Mouse (Mus musculus) CH12.LX (cell line): ENCODE data around the gene Dapk1. TPM values are rescaled to one million over a fixed set of nuclear protein-coding genes. Genes with fewer than 3 reads are reported as not detected.

Experiments used
- DNase-seq: peaks from one replicate; pipeline ENCODE4 v3.0.0-alpha.2; 2013; ENCODE audit errors: extremely low read depth
- H3K27ac ChIP-seq: 2 replicates; pipeline ENCODE4 v1.5.1; 2012; ENCODE audit warnings: low read depth, mild to moderate bottlenecking, control low read depth, moderate library complexity; ENCODE audit not compliant: insufficient read depth
- H3K27me3 ChIP-seq: replicated peaks from 2 replicates; pipeline ENCODE3; 2012; ENCODE audit warnings: inconsistent platforms
- H3K36me3 ChIP-seq, 2 experiments: replicated peaks in 1 of 2; 2 replicates each; pipeline versions ENCODE3 to v1.6.1; 2012; ENCODE audit warnings: inconsistent platforms in 1 of 2, low read length in 1 of 2, mild to moderate bottlenecking in 1 of 2, mixed read lengths in 1 of 2, moderate library complexity in 1 of 2; ENCODE audit not compliant: control insufficient read depth in 1 of 2, insufficient read depth in 1 of 2
- H3K4me1 ChIP-seq, 2 experiments: 2 replicates each; pipeline ENCODE4 v1.6.1; 2012; ENCODE audit warnings: inconsistent platforms in 1 of 2, moderate library complexity in 1 of 2; ENCODE audit not compliant: insufficient read depth in 2 of 2, control insufficient read depth in 1 of 2
- H3K4me2 ChIP-seq: 2 replicates; pipeline ENCODE4 v1.6.1; 2012; ENCODE audit warnings: low read depth, mild to moderate bottlenecking, control low read depth; ENCODE audit not compliant: poor library complexity, insufficient read depth, severe bottlenecking
- H3K4me3 ChIP-seq, 3 experiments: fragments of 150-350 bp in 1 of 3; sonication (generic) in 1 of 3; replicated peaks in 1 of 3; 2 replicates each; pipeline versions ENCODE3 to v1.5.1; 2011 to 2012; ENCODE audit warnings: low read depth in 2 of 3, low read length in 2 of 3, mild to moderate bottlenecking in 2 of 3, moderate library complexity in 2 of 3, control low read depth in 1 of 3, improper control_type of control experiment in 1 of 3, inconsistent platforms in 1 of 3, mixed read lengths in 1 of 3; ENCODE audit not compliant: poor library complexity in 1 of 3
- H3K79me2 ChIP-seq: replicated peaks from 2 replicates; pipeline ENCODE4 v1.6.1; 2012; ENCODE audit warnings: mild to moderate bottlenecking, moderate library complexity; ENCODE audit not compliant: control insufficient read depth, poor library complexity, insufficient read depth, severe bottlenecking; ENCODE audit errors: extremely low read depth
- H3K9ac ChIP-seq: 2 replicates; pipeline ENCODE4 v1.6.1; 2012; ENCODE audit warnings: low read depth, mild to moderate bottlenecking, control low read depth, moderate library complexity; ENCODE audit not compliant: insufficient read depth
- H3K9me3 ChIP-seq: replicated peaks from 2 replicates; pipeline ENCODE3; 2012; ENCODE audit warnings: low read length, inconsistent platforms, mixed read lengths
- CHD1 ChIP-seq: IDR thresholded peaks from 2 replicates; pipeline ENCODE4 v1.6.1; 2012; ENCODE audit warnings: low read depth, low read length, improper control_type of control experiment, inconsistent platforms
- CTCF ChIP-seq, 2 experiments: IDR thresholded peaks in 1 of 2; conservative IDR thresholded peaks in 1 of 2; 2 replicates each; pipeline ENCODE4 v1.5.1; 2011 to 2012; ENCODE audit warnings: low read depth in 2 of 2, low read length in 2 of 2, improper control_type of control experiment in 1 of 2, inconsistent platforms in 1 of 2, mild to moderate bottlenecking in 1 of 2, moderate library complexity in 1 of 2
- IRF4 ChIP-seq: IDR thresholded peaks from 2 replicates; pipeline ENCODE4 v1.6.1; 2014; ENCODE audit warnings: low read depth, mild to moderate bottlenecking, inconsistent platforms, low read length, improper control_type of control experiment
- MAX ChIP-seq: IDR thresholded peaks from 2 replicates; pipeline ENCODE4 v1.6.1; 2011; ENCODE audit warnings: low read length, improper control_type of control experiment
- POLR2AphosphoS2 ChIP-seq: IDR thresholded peaks from 2 replicates; pipeline ENCODE4 v1.6.1; 2011; ENCODE audit warnings: low read depth, low read length, improper control_type of control experiment
- RAD21 ChIP-seq: IDR thresholded peaks from 2 replicates; pipeline ENCODE4 v1.6.1; 2011; ENCODE audit warnings: low read depth, mild to moderate bottlenecking, low read length, improper control_type of control experiment, moderate library complexity
- SMC3 ChIP-seq: IDR thresholded peaks from 2 replicates; pipeline ENCODE4 v1.6.1; 2011; ENCODE audit warnings: low read depth, low read length, improper control_type of control experiment
- TBP ChIP-seq: conservative IDR thresholded peaks from 2 replicates; pipeline ENCODE4 v1.6.1; 2011; ENCODE audit warnings: low read depth, low read length, improper control_type of control experiment
- UBTF ChIP-seq: IDR thresholded peaks from 2 replicates; pipeline ENCODE4 v1.6.1; 2012; ENCODE audit warnings: low read depth, mild to moderate bottlenecking, inconsistent platforms, low read length, improper control_type of control experiment, moderate library complexity
- ZKSCAN1 ChIP-seq: IDR thresholded peaks from 2 replicates; pipeline ENCODE4 v1.6.1; 2012; ENCODE audit warnings: low read depth, inconsistent platforms, low read length, improper control_type of control experiment, borderline replicate concordance
- dilution Hi-C: fragments of 300-500 bp; cut with MboI; formaldehyde crosslinking; loops from 2 replicates; pipeline ENCODE4 v1.14.3; 2020; ENCODE audit warnings: low sequenced_read_pairs; ENCODE audit not compliant: extremely low pct_unique_long_range_greater_than_20kb, extremely low pct_ligation_motif_present
- in situ Hi-C: fragments of 300-500 bp; cut with MboI; formaldehyde crosslinking; loops from 3 replicates; pipeline ENCODE4 v1.14.3; 2019; ENCODE audit warnings: low sequenced_read_pairs, low pct_ligation_motif_present, low pct_unique_long_range_greater_than_20kb, mixed read lengths
- polyA plus RNA-seq: library from polyadenylated mRNA; unstranded; fragments of >175 nt; gene quantifications from 2 replicates; pipeline ENCODE4 v1.2.1, GENCODE M21; 2012; ENCODE audit warnings: low read depth; ENCODE audit not compliant: insufficient read length
- total RNA-seq, 2 experiments: library from RNA; depleted of rRNA; stranded (reverse); fragments of 300-350 nt in 1 of 2; fragments of >200 nt in 1 of 2; gene quantifications; 2 replicates each; pipeline ENCODE4 v1.2.3; 2012 to 2014

Dapk1 gene
- total and polyA plus RNA-seq, 3 experiments = not detected

- no peak overlapping the region for H3K4me2 ChIP-seq
- peaks cover 95% of the 10 kb centered on the region for H3K9me3 ChIP-seq
- in situ Hi-C loops = no loop called here
- H3K79me2 ChIP-seq = no peaks in the 10 kb centered on the region
- H3K27me3 ChIP-seq = no peaks in the 10 kb centered on the region
- TF ChIP-seq TBP (no peak), SMC3 (no peak)
- TF ChIP-seq, all 38 proteins: peak for 0
- dilution Hi-C loops = no loop called here
- no peak overlapping the region for H3K9ac ChIP-seq
- no peaks in the 10 kb centered on the region for H3K36me3 ChIP-seq
- no peaks in the 10 kb centered on the region for H3K4me1 ChIP-seq
- H3K27ac ChIP-seq = no peak overlapping the region
- no peak for DNase-seq
- no peak overlapping the region for H3K4me3 ChIP-seq
These were observed 136.7 kb downstream of the Dapk1 start for GRCm38 (mm10) chr13:60738429-60738828.

DNA sequence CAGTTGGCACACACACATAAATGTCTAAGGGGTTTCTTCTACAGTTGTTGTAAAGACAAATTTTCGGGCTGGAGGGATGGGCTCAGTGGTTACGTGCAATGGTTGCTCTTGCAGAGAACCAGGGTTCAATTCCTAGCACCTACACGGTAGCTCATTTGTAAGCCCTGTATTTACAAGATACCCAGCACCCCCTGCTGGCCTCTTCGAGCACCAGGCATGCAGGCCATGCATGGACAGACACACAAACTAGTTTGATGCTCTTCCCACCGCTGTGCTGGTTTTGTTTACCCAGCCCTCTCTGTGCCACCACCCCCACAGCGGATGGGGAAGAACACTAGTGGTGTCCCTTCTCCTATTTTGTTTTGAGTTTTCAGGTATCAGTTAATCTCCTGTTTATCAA lies 138.5 kb downstream of the Dapk1 start:
- DNase-seq = no peak
- no peaks in the 10 kb centered on the region for H3K27me3 ChIP-seq
- in situ Hi-C loops = no loop called here
- peaks cover 96% of the 10 kb centered on the region for H3K9me3 ChIP-seq
- no peak overlapping the region for H3K4me3 ChIP-seq
- no peaks in the 10 kb centered on the region for H3K4me1 ChIP-seq
- dilution Hi-C loops = no loop called here
- no peaks in the 10 kb centered on the region for H3K36me3 ChIP-seq
- H3K4me2 ChIP-seq = no peak overlapping the region
- no peak overlapping the region for H3K27ac ChIP-seq
- no peak overlapping the region for H3K9ac ChIP-seq
- TF ChIP-seq IRF4 (no peak), UBTF (no peak)
- TF ChIP-seq, all 38 proteins: peak for 0
- H3K79me2 ChIP-seq = no peaks in the 10 kb centered on the region

GRCm38 (mm10) chr13:60742611-60743010 lies 140.9 kb downstream of the Dapk1 start:
- Histone ChIP-seq H3K36me3 (no peaks in the 10 kb centered on the region), H3K9ac (no peak overlapping the region), H3K4me3 (no peak overlapping the region), H3K9me3 (peaks cover 95% of the 10 kb centered on the region), H3K27me3 (no peaks in the 10 kb centered on the region)
- no peak for DNase-seq
- dilution Hi-C loops = no loop called here
- TF ChIP-seq MAX = no peak
- TF ChIP-seq RAD21 = no peak
- no peak for TF ChIP-seq POLR2AphosphoS2
- TF ChIP-seq CTCF (conservative IDR thresholded peaks at IDR 0.05 in 1 of 2, IDR thresholded peaks at IDR 0.05 in 1 of 2; ENCODE audit: low read depth in 2 of 2, low read length in 2 of 2) = no peak
- TF ChIP-seq TBP = no peak
- no peak for TF ChIP-seq ZKSCAN1
- TF ChIP-seq CHD1 = no peak
- TF ChIP-seq, all 38 proteins: peak for 0
- in situ Hi-C loops = no loop called here
- no peak overlapping the region for H3K4me2 ChIP-seq
- H3K79me2 ChIP-seq = no peaks in the 10 kb centered on the region
- H3K27ac ChIP-seq = no peak overlapping the region
- H3K4me1 ChIP-seq = no peaks in the 10 kb centered on the region
